Mouse (Mus musculus) adipocyte (in vitro differentiated cells): ENCODE data around the gene Rnaseh2a.

Experiments used
- DNase-seq: peaks from one replicate; pipeline ENCODE4 v3.0.0-alpha.2; 2016; ENCODE audit warnings: low spot score

Rnaseh2a gene

DNA sequence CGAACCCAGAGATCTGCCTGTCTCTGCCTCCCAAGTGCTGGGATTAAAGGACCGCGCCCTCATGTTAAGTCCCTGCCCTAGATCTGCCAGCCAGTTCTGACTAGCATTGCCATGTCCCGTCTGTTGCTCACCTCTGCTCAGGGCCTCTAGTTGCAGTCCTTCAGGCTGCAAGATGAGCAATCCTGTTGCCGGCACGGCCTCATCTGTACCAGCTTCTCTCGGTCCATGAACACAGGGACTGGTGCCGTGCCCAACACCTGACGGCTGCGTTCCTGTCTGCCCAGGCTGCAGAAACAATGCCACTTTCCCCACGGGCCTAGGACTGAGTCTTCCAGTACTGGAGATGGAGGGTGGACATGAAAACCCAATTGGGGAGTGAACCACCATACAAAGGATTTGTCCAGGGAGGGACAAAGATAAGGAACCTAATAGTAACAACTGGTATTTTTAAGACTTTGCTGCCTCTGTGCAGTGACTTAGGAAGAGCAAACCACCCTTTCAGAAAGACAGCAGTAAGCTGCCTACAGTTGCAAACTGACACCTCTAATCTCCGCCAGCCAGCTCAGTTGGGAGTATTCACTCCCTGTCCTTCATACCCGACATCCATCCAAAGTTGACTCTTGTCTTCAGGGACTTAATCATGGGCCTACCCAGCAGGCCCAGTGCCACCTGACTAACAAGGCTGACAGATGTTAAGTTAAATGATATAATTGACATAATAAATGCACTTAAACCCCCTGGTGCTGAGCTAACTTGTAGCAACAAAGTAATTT is 1.8 kb downstream of the Rnaseh2a start:
- DNase-seq = no peak

DNA sequence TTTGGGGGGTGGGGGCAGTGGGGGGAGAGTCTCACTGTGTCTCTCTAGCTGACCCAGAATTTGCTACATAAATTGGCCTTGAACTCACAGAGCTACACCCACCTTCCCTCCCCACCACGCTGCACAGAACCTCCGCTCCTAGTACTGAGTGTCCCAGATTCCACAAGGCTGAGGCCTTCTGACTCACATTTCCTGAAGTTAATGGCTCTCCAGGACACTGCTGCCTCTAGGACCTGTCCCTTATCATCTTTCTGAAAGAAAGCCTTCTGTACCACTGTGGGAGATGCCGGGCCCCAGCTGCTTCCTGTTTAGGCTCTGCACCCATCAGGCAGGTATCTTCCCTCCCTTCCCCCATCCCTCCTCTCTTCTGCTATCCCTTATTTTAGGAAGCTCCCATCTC is 3.0 kb downstream of the Rnaseh2a start:
- DNase-seq = no peak

DNA sequence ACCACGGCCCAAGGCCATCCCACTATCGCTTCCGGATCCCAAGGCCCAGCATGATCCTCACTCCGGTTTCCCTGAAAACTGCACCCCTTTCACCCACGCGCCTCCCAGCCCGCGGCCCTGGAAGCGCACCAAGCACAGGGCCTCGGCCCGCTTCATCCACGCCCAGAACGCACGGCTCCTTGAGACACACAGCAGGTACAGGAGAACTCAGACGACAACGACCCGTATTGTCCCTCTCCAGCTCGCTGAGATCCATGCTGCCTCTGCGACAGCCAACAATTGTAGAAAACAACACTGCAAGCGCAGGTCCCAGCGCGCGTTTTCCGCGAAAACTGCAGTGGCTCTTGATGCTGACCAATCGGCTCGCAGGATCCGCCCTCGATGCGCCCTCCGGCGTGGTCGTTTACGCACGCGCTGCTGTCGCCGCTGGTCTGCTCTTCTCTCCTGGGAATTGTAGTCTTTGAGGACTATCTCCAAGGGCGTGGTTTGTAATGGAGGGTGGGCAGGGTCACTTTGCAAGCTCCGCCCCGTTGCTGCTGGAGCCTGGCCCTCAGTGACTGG is 3.8 kb downstream of the Rnaseh2a start:
- DNase-seq = peak; percentile 97

DNA sequence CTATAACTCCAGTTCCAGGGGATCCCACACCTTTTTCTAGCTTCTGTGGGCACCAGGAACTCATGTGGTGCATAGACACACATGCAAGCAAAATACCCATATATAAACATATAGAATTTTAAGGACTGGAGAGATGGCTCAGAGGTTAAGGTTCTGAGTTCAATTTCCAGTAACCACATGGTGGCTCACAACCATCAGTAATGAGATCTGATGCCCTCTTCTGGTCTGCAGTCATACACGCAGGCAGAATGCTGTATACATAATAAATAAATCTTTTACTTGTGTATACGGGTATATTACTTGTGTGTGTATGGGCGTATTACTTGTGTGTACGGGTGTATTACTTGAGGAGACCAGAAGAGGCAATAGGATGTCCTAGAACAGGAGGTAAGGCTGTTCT is 5.6 kb downstream of the Rnaseh2a start:
- DNase-seq = no peak

DNA sequence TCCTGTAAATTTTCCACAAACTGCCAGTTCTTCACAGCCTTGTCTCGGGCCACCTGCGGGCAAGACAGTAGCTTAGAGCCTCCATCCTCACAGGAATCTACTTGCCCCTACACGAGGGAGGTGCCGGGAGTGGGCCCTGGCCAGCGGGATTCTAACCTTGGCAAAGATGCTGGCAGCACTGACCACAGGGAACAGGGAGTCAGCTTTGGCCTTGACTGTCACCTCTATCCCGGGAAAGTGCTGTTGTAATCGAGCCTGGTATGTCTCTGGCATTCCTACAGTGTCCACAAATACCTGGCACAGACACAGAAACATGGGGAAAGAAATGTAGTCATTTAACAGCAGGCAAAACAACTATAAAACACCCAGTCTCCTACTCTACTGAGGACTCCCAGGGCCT is 9.8 kb downstream of the Rnaseh2a start:
- DNase-seq = peak; percentile 96

DNA sequence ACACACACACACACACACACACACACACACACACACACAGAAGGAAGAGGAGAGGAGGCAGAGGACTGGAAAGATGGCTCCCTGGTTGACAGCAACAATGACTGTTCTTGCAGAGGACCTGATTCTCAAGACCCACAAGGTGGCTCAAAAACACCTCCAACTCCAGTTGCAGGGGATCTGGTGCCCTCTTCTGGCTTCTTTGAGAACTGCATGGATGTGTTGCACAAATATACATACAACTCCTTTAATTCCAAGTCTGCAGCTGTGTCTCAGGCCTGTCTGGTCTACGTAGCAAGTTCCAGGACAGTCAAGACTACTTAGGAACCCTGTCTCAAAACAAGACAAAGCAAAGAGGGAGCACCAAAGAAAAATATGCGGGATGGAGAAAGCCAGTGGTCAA is 12.8 kb downstream of the Rnaseh2a start:
- peak; percentile 78 for DNase-seq

DNA sequence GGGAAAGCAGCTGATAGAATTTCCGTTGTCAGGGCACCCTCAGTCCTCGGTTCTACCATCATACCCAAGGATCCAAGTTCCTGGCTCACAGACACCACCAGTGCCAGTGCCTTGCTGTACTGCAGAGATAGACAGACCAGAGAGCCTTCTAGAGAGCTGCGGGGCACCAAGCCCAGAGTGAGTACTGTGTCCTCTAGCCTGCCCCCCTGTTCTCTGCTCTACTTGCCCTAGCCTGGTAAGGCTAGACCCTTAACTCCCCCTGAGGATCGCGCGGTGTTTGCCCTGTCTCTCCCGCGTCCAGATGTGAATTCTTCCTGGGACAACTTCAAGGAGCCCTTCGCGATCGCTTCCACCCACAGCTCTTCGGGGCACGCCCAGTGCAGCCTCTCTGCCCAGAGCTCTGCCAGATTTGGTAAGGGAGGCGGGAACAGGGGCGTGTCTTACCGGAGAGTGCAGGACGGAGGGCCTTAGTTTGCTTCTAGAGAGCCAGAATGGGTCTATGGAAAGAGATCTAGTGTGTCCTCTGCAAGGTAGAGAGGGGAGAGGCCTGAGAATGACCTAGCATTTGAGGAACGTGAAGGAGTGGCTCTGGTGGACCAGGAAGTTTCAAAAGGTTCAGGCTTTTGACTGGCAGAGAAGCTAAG is 16.8 kb downstream of the Rnaseh2a start:
- no peak for DNase-seq

DNA sequence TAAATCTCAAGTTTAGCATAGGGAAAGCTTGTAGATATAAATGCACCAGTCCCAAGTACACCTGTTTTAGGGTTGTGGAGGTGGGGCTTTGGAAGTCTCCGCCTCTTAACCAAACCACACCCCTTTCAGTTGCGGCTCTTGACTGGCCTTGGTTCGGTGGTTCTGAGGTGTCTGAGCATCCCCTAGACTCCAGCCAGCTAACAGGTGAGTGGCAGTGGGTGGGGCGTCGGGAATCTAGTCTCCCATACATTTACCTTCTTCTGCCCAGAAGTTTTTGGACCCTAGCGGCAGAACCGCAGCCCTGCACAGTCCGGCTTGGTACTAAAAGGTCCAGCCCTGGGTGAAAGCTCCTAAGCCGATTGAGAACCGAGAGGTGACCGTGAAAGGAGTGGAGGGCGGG is 19.8 kb downstream of the Rnaseh2a start:
- no peak for DNase-seq

DNA sequence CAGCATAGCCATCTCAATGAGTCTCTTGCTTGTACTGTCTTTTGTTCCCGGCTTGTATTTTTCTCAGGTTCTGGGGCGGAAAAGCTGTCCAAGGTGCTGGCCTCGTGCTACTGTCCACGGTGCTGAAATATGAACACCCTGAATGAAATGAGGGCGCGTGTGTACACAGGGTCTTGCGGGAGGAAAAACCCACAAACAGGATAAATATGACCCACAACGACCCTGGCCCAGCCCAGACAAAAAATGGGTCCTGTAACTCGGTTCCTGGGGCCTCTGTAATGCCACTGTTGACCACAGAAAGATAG is 22.4 kb downstream of the Rnaseh2a start:
- DNase-seq = peak; percentile 74

DNA sequence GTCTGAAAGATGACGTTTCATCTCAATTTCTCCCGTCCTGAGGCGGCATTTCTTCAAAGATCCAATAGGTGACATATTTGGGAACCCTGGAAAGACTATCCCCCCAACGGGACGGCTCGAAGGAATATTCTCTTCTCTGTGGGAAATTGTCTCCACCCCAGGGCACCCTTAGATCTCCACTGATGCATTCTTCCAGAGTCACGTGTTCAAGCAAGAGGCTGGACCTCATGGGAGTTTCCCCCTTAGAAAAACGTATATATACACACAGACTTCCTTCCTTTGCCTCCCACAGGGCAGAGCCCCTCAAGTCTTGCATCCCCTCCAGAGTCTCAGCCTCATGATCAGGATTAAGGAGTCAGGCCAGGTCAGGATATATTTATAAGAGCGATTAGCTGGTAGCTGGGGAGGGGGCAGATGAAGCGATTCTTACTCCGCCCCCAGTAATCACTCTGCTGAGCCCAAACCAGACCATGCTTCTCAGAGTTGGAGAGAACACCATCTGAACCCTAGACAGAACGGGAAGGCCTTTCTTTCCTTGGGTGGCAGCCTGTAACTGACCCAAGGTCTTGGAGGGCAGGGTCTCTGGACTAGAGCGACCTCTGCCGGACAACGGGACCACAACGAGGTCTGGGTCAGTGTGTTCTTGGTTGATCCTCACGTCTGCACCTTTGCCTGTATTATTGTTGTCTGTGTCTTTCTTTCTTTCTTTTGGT is 22.9 kb downstream of the Rnaseh2a start, which contains the start of gene Rtbdn:
Gene Rtbdn (plus strand): TSS at position 464 of the 713 bp plus-strand sequence.
- no peak for DNase-seq

DNA sequence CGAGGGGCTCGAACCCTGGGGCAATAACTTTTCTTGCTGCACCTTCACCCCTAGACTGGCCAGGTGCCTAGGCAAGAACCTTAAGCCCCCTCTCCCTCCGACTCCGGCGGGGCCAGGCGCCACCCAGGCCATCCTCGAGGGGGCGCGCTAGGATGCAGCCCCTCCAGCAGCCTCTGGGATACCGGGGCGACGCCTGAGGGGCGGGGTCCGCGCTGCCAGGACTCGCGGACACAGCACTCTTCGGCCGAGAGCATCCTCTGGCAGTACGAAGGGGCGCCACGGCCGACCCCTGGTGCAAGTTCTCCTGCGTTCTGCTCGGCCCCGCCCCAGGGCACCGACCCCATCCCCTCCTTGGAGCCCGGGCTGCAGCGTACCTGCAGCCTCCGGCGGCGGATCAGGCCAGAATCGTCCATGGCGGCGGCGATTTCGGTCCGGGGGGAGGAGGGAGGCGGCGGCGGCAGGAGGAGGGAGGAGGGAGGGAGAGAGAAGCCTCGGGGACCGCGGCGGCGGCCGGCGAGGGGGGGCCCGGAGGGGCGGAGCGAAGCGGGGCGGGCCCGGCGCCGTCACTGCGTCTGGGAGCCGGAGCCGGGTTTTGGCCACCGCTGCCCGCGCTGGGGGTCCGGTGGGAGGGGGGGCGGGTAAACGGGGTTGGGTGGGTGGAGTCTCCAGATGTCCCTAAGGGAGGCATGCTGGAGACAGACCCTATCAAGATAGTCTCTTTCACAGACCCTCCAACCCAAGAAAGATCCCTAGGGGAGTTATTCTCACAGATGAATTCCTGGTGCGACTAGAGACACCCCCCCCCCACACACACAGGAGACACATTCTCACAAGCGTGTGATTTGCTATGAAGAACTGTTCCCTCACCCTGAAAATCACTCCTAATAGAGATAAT is 23.7 kb downstream of the Rnaseh2a start:
- DNase-seq = no peak

DNA sequence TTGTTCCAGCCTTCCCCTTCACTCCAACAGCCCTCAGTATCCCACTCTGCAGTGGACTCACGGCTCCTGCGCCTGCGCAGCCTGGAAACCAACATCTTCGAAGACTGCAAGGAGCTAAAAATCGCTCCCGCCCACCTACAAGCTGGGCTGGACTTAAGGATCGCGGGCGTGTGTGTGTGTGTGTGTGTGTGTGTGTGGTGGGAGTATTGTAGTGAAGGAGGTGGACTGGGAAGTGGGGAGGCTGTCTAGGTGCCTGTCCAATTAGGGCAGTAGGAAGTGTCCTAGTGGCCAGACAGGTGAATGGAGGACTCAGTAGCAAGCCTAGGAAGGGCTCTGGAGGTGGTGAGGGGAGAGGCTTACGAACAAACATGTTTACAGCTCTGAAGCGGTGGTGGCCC is 24.3 kb downstream of the Rnaseh2a start:
- DNase-seq = no peak

DNA sequence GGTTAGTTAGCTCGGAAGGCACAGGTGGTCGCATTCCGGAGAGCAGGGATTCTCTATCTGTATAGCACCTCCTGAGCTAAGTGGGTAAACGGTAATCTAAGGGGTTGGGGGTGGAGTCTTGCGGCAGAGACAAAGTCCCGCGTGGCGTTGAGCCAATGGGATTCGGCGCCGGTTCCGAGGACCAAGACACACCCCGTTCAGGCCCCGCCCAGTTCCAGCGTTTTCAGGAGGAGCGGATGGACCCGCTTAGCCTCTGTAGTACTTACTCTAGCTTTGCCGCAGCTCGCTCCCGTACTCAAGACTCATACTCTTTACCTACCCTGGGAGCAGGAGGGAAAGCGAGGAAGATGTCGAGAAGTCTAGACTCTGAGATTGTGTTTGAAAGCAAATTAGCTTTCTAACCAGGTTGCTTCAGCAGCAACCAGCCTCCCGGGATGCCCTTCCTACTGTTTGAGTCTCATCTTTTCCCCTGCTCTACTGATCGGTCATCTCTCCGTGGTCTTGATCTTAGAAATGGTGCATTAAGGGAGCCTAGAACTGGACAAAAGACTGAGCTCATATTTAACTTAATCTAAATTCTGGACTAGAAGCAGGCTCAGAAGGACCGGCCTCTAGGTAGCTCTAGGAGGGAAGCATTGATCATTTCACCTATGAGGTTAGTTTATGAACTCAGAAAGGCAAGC is 24.9 kb downstream of the Rnaseh2a start:
- no peak for DNase-seq

DNA sequence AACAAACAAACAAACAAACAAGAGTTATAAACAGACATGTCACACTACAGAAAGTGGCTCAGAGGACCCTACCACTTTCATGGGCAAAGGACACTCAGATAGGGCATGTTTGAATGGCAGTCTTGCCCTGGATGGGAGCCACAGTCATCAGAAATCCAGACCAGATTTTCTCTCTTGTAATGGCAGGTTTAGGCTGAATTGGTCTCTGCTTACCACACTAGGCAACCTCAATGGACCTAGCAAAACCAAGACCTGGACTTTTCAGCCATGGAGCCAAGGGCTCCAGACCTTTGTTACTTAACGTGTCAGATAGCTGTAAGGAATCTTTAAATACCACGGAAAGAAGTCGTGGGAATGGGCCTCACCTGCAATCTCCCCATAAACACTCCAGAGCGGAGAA is 25.9 kb downstream of the Rnaseh2a start:
- DNase-seq = no peak

DNA sequence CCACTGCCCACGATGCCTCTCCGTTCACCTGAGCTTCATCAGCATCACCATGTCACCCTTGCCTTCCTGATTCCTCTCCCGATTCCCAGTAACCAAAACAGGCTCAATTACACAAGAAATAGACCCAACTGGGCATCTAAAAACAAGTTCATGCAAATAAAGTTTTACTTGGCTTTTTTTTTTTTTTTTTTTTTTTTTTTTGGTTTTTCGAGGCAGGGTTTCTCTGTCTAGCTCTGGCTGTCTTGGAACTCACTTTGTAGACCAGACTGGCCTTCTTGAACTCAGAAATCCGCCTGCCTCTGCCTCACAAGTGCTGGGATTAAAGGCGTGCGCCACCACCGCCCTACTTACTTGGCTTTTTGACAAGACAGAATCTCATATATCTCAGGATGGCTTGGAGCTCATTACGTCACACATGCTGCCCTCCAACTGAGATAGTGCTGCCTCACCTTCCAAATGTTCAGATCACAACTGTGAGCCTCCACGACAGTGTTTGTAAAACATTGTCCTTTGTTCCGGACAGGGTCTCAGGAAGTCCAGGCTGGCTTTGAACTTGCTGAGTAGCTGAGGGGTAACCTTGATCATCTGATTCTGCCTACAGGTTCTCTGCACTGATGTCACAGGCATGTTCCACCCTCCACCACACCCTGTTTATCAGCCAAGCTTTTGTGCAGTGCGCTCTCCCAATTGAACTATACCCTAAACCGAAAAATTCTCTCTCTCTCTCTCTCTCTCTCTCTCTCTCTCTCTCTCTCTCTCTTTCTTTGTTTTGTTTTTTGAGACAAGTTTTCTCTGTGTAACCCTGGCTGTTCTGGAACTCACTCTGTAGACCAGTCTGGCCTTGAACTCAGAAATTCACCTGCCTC is 31.7 kb downstream of the Rnaseh2a start:
- no peak for DNase-seq

DNA sequence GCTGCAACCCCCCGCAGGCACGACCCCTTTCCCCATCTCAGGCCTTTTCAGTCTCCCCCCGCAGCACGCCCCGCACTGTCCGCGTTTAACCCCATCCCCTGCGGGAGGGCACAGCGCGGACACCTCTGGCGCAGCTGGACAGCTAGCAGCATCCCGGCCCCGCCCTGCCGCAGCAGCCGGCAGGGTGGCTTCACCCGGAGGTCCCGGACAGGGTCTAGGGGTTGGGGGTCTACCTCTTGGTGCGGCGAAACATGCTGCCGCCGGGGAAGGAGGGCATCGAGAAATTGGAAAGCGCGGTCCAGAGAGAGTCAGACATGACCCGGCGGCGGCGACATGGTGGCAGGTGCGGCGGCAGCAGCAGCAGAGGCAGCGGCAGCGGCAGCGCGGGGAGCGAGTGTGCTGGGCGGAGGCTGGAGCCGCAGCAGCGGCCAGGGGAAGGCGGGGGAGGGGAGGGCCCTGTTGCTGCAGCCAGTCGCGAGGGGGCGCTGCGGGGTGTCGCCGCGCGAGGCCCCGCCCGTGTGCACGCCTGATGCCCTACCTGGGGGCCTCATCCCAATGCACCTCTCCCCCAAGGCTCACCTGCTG is 32.5 kb downstream of the Rnaseh2a start, which contains the start of gene Mast1:
Gene Mast1 (minus strand): TSS at position 398 of the 585 bp plus-strand sequence.
- no peak for DNase-seq

DNA sequence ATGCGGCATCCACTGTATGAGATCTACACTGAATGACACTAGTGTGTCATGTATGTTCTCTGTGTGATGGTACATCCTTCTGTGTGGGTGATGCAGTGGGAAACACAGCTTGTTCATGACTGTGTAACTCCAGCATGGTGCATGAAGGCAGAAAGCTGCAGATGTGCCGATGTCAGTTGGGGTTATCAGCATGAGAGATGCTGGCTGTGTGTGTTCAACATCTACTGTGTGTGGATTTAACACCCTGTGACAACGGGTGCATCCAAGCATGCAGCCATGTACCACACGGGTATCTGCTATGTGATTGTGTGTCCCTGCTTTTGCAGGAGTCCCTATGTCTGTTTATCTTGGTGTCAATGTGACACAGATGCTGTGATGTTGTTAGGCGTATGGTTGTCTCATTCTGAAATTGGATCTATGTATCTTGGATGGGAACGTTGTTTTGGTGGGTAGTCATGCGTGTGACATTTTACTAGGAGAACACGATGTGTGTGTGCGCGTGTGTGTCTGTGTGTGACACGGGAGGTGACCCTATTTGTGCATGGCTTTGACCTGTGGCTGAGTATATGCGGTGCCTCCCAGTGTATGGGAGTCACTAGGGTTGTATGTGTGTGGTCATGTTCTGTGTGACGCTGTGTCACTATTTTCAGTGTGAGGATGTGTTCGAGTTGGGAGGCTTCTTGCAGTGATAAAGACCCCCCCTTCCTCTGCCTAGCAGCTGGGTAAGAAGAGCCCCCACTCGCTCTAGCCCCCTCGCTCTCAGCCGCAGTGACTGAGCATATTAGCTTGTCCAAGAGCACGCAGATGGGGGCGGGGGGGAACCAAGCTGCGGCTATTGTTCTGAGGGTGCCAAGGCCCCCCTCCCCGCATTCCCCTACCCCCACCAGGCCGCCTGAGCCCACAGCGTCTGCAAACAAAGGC is 33.3 kb downstream of the Rnaseh2a start:
- no peak for DNase-seq

DNA sequence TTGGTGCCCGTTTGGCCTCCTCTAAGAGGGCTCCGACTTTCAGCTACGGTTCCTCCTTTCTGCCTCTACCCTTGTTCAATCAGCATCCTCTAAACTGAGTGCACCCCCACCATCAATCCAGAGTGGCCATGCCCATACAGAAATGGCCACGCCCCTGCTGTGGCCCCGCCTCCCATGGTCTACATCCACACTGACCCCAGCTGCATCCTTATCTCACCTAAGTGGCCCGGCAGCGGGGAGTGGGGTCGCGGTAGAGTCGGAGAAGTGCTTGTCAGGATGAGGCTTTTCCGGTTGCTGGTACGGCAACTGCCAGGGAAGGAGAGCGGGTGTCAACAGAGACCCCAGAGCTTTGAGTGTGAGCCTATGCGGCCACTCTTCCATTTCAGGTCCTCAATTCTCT is 34.1 kb downstream of the Rnaseh2a start:
- no peak for DNase-seq

DNA sequence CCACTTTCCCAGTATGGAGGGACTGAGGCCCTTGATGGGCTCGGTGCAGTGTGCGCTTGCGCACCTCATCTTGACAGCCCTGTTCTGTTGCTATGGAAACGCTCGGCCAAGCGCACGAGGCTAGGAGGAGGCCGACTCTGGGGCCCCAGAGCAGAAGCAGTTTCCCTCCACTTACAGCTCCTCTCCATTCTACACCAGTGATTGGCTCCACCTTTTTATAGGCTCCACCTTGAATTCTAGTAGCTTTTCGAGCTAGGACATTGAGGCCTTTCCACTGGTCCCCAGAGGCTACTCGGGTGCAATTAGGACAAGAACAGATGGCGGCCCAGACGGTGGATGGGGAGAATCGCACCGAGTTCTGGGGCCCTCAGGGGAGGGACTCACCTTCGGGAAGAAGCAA is 34.7 kb downstream of the Rnaseh2a start:
- DNase-seq = no peak
